Mouse (Mus musculus) CH12.LX (cell line): ENCODE results near the gene Sgsh.

ENCODE experiments used
- CHD1 ChIP-seq: IDR thresholded peaks from 2 replicates; pipeline ENCODE4 v1.6.1; 2012; ENCODE audit warnings: low read depth, low read length, improper control_type of control experiment, inconsistent platforms
- CHD2 ChIP-seq: IDR thresholded peaks from 2 replicates; pipeline ENCODE4 v1.6.1; 2011; ENCODE audit warnings: low read length, improper control_type of control experiment
- CTCF ChIP-seq, 2 experiments: IDR thresholded peaks in 1 of 2; conservative IDR thresholded peaks in 1 of 2; 2 replicates each; pipeline ENCODE4 v1.5.1; 2011 to 2012; ENCODE audit warnings: low read depth in 2 of 2, low read length in 2 of 2, improper control_type of control experiment in 1 of 2, inconsistent platforms in 1 of 2, mild to moderate bottlenecking in 1 of 2, moderate library complexity in 1 of 2
- HCFC1 ChIP-seq: IDR thresholded peaks from 2 replicates; pipeline ENCODE4 v1.6.1; 2012; ENCODE audit warnings: low read depth, mild to moderate bottlenecking, inconsistent platforms, low read length, improper control_type of control experiment
- IRF4 ChIP-seq: IDR thresholded peaks from 2 replicates; pipeline ENCODE4 v1.6.1; 2014; ENCODE audit warnings: low read depth, mild to moderate bottlenecking, inconsistent platforms, low read length, improper control_type of control experiment
- PAX5 ChIP-seq: IDR thresholded peaks from 2 replicates; pipeline ENCODE4 v1.6.1; 2012; ENCODE audit warnings: low read length, inconsistent platforms, mixed read lengths
- POLR2A ChIP-seq: IDR thresholded peaks from 2 replicates; pipeline ENCODE4 v1.6.1; 2011; ENCODE audit warnings: low read depth, mild to moderate bottlenecking, improper control_type of control experiment, low read length
- POLR2AphosphoS2 ChIP-seq: IDR thresholded peaks from 2 replicates; pipeline ENCODE4 v1.6.1; 2011; ENCODE audit warnings: low read depth, low read length, improper control_type of control experiment
- RCOR1 ChIP-seq: conservative IDR thresholded peaks from 2 replicates; pipeline ENCODE4 v1.6.1; 2012; ENCODE audit warnings: low read depth, mild to moderate bottlenecking, inconsistent platforms, low read length, improper control_type of control experiment
- UBTF ChIP-seq: IDR thresholded peaks from 2 replicates; pipeline ENCODE4 v1.6.1; 2012; ENCODE audit warnings: low read depth, mild to moderate bottlenecking, inconsistent platforms, low read length, improper control_type of control experiment, moderate library complexity
- USF1 ChIP-seq: IDR thresholded peaks from 2 replicates; pipeline ENCODE4 v1.6.1; 2014; ENCODE audit warnings: low read depth, mild to moderate bottlenecking, inconsistent platforms, low read length, improper control_type of control experiment
- ZC3H11A ChIP-seq: IDR thresholded peaks from 2 replicates; pipeline ENCODE4 v1.6.1; 2012; ENCODE audit warnings: low read depth, mild to moderate bottlenecking, inconsistent platforms, low read length, improper control_type of control experiment

DNA sequence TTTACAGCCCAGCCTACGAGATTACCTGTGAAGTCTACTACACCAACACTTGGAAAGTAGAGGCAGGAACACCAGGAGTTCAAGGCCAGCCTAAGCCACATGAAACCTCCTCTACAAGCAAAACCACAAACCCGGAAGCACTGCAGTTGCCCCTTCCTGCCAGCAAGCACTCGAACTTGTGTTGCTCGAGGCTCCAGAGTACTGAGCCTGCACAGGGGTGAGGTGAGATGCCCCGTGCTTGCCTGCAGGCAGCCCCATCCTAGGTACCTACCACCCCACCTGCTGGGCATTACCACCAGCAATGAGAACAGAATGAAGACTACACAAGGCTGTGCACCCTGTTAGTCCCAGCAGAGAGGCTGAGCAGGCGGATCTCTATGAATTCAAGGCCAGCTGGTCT, 57.3 kb downstream of the Sgsh start:
- TF ChIP-seq POLR2A (no peak), CHD2 (no peak), CTCF (conservative IDR thresholded peaks at IDR 0.05 in 1 of 2, IDR thresholded peaks at IDR 0.05 in 1 of 2; ENCODE audit: low read depth in 2 of 2, low read length in 2 of 2) (no peak), ZC3H11A (no peak), POLR2AphosphoS2 (no peak), IRF4 (no peak), HCFC1 (no peak), RCOR1 (no peak), UBTF (no peak), PAX5 (no peak), USF1 (no peak), CHD1 (no peak)
